Mouse (Mus musculus) spleen, postnatal 14 days (tissue): ENCODE measurements around the gene Samd4b.

Source experiments
- DNase-seq, 2 experiments: peaks; one replicate each; pipeline ENCODE4 v3.0.0; 2021 to 2022; ENCODE audit warnings: low spot score in 2 of 2

Gene Samd4b

GRCm38 (mm10) chr7:28591862-28592261, 6.1 kb downstream of the Samd4b start:
- no peak for DNase-seq

DNA sequence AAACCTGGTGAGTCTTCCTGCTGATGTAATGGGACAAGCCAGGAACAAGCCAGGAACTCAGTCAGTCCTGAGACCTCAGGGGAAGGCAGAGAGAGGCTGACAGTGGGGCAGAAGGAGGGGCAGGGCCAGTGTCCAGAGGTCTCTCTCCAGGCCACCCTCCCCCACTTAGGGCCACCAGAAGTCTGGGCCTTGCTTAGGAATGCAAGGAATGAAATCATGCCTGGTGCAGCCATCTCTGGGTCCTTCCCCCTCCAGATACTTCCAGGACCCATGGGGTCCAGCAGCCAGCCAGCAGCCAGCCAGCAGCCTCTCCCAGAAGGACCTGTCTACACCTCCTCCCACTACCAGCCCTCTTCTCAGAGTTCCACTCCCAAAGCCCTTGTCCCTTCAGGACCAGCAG, 10.3 kb downstream of the Samd4b start:
- DNase-seq: no peak

GRCm38 (mm10) chr7:28586663-28587411, 11.1 kb downstream of the Samd4b start:
- no peak for DNase-seq

GRCm38 (mm10) chr7:28585001-28585400, 12.9 kb downstream of the Samd4b start:
- no peak for DNase-seq

DNA sequence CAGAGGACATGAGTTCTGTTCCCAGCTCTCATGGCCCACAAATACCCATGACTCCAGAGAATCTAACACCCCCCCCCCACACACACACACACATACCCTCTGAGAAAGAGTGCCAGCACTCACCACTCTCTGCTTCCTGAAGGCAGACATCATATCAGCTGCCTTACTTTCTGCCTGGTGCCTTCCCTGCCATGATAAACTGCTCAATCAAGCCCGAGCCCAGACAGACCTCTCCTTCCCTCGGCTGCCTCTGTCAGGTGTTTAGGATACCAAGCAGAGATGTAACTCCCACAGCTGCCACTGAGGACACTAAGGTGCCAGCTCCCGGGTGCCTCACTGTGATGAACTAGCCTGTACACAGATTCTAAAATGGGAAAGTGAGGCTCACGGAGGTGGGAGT, 13.5 kb downstream of the Samd4b start:
- DNase-seq: no peak

DNA sequence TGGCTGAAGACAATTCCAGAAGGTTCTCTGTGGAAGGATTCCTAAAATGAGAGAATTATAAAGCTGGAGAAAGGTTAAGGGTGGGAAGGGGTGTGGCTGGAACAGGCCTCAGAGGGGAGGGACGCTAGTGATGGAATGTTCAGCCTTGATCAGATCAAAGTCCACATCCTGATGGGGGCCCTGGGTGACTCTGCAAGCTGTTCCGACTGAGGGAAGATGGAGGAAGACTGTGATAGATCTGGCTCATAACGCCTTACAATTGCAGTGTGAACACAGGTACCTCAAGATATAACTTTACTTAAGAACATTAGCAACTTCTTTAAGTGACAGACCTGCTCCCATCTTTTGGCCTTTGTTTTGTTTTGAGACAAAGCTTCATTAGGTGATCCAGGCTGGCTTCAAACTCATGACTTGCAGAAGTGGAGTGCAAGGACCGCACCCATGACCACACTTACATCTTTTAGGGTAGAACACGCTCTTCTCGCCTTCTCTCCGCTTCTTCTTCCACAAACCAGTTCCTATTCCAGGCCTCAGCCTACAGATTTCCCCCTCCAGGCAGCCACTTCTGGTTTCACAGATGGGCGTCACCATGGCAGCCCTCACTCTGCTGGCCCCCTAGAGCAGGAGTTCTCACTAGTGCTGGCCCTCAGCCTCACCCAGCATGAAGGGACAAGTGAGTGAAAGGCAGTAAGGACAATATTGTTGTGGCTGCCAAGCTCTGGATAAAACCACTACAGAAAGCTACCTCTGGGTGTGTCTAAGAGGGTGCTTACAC, 14.2 kb downstream of the Samd4b start:
- DNase-seq: no peak

- no peak for DNase-seq
These were observed 15.1 kb downstream of the Samd4b start for GRCm38 (mm10) chr7:28582841-28583240.

DNA sequence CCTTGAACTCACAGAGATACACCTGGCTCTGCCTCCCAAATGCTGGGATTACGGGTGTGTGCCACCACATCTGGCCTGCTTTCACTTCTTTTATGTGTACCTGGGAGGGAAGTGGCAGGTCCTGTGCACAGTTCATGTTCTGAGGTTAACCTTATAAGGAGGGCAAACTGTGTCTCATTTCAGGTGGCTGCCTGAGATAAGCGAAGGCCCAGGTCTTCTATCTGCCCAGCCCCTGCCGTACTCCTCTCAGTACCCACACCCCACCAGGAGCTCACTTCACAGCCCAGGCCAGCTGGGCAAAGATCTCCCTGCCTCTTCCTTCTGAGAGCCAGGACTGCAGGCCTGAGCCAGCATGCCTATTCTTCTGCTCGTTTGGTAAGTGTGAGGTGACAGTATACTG, 16.2 kb downstream of the Samd4b start:
- DNase-seq: no peak

- no peak for DNase-seq
These were observed 18.1 kb downstream of the Samd4b start for GRCm38 (mm10) chr7:28579826-28580225.

DNA sequence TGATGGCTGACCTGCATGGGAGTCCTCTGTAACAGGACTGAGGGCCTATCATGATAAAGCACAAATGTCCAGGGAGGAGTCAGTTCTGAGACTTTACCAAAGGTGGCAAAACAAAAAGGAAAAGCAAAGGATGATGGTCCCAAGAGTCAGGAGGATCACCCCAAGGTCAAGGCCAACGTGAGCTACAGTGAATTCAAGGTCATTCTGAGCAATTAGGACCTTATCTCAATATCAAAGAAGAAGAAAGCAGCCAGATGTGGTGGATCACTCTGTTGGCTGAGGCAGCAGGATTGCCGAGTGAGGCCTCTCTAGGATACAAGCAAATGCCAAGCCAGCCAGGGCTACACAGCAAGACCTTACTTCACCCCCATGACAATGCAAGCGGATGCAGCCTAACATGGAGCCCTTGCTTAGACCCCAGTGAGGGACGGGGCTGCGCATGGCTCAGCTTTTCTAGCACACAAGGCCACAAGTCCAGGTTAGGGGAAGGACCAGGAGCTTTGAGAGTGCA, 19.3 kb downstream of the Samd4b start:
- DNase-seq: no peak

GRCm38 (mm10) chr7:28577826-28578542, 20.0 kb downstream of the Samd4b start:
- no peak for DNase-seq

- no peak for DNase-seq
These were observed 21.6 kb downstream of the Samd4b start for GRCm38 (mm10) chr7:28576271-28576914.

- DNase-seq: no peak
These were observed 22.3 kb downstream of the Samd4b start for GRCm38 (mm10) chr7:28575597-28575996.

DNA sequence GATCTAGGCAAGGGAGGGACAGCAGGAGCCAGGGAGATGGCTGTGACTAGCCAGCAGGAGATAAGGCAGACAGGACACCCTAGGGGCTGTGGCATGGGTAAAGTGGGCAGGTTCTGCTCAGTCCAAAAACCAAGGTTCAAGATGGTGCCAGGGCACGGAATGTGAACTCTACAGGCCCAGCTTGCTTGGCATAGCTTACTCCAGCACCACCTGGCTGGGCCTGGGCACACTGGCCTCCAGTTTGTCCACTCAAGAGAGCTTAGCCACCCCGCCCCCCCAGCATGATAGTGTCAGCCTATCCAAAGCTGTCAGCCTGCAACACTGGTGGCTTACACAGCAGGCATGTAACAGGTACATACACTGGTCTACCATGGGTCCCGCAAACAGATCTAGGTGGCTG, 24.7 kb downstream of the Samd4b start:
- no peak for DNase-seq

DNA sequence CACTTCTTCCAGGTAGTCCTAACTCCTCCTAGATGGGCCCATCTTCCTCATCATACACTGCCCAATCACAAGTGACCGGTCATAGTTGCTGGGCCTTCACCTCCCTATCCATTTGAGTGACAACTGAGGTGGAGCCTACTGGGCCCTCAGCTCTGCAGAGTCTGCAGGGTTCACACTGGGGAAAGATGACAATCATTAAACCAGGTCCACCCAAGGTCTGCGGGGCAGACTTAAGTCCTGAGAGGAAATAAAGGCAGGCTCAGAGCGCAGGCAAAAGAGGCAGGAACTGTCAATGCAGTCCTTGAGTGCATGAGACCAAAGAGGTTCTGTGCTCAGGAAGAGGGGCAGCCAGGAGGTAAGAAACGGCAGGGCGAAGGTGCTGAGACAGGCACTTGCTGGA, 25.3 kb downstream of the Samd4b start:
- DNase-seq: no peak

GRCm38 (mm10) chr7:28570982-28571682, 26.8 kb downstream of the Samd4b start:
- DNase-seq: no peak

DNA sequence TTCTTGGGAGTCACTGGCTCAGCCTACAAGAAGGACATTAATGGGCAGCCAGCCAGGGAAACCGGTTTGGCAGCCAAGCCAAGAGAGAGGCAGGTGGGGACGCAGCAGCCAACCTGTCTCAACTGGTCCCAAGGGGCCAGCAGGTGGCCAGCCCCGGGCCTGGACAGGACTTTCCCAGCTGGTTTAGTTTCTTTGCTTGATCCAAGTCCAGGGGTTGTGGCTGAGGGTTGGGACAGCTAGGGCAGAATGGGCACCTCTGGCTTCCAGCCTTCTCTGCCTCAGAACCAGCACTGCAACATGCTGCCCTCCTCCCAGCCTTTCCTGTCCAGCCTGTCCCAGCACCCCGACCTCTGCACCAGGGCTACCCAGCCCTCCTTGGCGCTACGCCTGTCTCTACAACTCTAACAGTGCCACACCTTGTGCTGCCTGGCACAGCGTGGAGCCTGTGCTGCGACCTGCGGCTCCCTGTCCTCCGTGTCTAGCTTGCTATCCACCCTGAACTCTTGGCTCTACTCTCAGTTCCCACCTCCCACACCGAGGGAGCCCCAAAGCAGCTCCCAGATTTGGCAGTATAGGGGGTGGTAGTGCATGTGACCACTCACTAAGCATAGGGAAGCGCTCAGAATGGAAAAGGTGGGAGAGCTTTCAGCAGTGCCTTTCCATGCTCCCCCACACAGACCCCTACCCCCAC, 27.5 kb downstream of the Samd4b start:
- DNase-seq: no peak

- peak in 1 of 2 experiments; percentile 58 for DNase-seq
These were observed 29.7 kb downstream of the Samd4b start for GRCm38 (mm10) chr7:28568253-28568652.

DNA sequence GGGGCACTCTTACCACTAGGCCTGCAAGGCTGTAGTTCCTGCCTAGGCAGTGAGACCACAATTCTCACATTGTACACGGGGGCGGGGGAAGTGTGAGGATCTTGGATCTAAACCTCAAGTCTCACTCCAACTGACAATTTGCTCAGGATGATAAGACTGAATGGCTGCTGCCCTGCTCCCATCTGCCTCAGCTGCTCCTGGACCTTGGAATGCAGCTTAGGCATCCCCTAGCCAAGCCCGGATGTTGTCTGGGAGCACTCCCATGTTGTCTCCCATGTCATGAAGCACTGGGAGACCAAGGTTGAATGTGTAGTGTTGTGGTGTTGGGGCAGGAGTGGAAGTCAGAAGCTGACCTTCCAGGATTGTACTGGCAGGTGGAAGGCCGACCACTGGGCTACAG, 30.4 kb downstream of the Samd4b start:
- no peak for DNase-seq

- DNase-seq: no peak
These were observed 32.5 kb downstream of the Samd4b start for GRCm38 (mm10) chr7:28565407-28565806.

DNA sequence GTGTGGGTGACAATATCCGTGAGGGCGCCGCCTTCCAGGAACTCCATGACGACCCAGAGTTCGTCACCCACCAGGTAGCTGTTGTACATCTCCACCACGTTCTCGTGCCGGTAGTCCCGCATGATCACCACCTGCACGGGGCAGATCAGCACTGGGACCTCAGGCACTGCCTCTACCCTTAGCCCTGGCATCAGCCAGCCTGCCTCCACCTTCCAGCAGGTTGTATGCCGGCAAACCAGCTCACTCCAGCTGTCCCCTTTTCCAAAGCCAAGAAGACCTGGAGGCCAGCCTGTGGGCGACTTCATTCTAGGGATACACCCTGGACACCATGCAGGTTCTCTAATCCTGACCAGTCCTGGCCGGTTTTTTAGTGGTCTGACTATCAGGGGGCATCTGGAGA, 35.0 kb downstream of the Samd4b start:
- DNase-seq: no peak
